ENCODE assay signal across 8 mouse cellular contexts in genomic region chr13:23575864-23576313, GRCm38 (mm10). TPM values are rescaled to one million over a fixed set of nuclear protein-coding genes. Genes with fewer than 3 reads are reported as not detected.
DNase-seq lines count a peak whose midpoint lies in the region; ATAC-seq and TF ChIP-seq lines count a peak whose summit lies in the region.
"Not testable (repeated sequence)": the region's sequence is repeated elsewhere in the genome, so short reads cannot be mapped to it uniquely, and the experiment has no call there.

No protein-coding gene starts in this region.

- not testable (repeated sequence) for H3K9me3 ChIP-seq in embryonic facial prominence, embryonic 11.5 days (replicated peaks; ENCODE audit: control insufficient read depth, low read length); hindbrain, embryonic 15.5 days; limb, embryonic 11.5 days (ENCODE audit: control insufficient read depth, low read length); lung, embryonic 15.5 days; neural tube, embryonic 12.5 days

- peak overlapping the region; percentile 91 for H3K27ac ChIP-seq in embryonic facial prominence, embryonic 11.5 days (replicated peaks; ENCODE audit: low read depth, low read length)
- peak overlapping the region; percentile 83 for H3K27ac ChIP-seq in gastrocnemius, adult 2 months
- H3K27ac ChIP-seq in hindbrain, embryonic 15.5 days (replicated peaks): peak overlapping the region; percentile 79
- H3K27ac ChIP-seq in limb, embryonic 11.5 days (replicated peaks; ENCODE audit: low read depth, low read length): peak overlapping the region; percentile 94
- H3K27ac ChIP-seq in lung, embryonic 15.5 days: peak overlapping the region; percentile 92
- peak overlapping the region; percentile 51; the same call in 1 of the 2 replicates for H3K27ac ChIP-seq in neural tube, embryonic 12.5 days
- peak overlapping the region; percentile 49 for H3K27ac ChIP-seq in thymus, adult 2 months (ENCODE audit: control insufficient read depth, insufficient read depth, low read length)

- ATAC-seq in embryonic facial prominence, embryonic 11.5 days (replicated peaks; ENCODE audit: insufficient number of reproducible peaks, low FRiP score, low TSS enrichment, low read depth); hindbrain, embryonic 15.5 days (ENCODE audit: low FRiP score, low read depth); limb, embryonic 11.5 days (ENCODE audit: insufficient number of reproducible peaks, low FRiP score, low TSS enrichment, low read depth); lung, embryonic 15.5 days (ENCODE audit: borderline replicate concordance, extremely low read depth, low FRiP score, low TSS enrichment); neural tube, embryonic 12.5 days (ENCODE audit: low FRiP score, low read depth): not testable (repeated sequence)

- peak overlapping the region; percentile 67 for H3K4me2 ChIP-seq in embryonic facial prominence, embryonic 11.5 days (ENCODE audit: low read depth, low read length)
- peak overlapping the region; percentile 58 for H3K4me2 ChIP-seq in hindbrain, embryonic 15.5 days
- peak overlapping the region; percentile 69 for H3K4me2 ChIP-seq in limb, embryonic 11.5 days (ENCODE audit: low read depth, severe bottlenecking)
- H3K4me2 ChIP-seq in lung, embryonic 15.5 days: peak overlapping the region; percentile 54
- peak overlapping the region; percentile 62 for H3K4me2 ChIP-seq in neural tube, embryonic 12.5 days (replicated peaks)

- TF ChIP-seq CTCF in gastrocnemius, adult 2 months (IDR thresholded peaks at IDR 0.05); thymus, adult 2 months (IDR thresholded peaks at IDR 0.05; ENCODE audit: borderline replicate concordance, control insufficient read depth, extremely low read depth, insufficient read depth, low read length, poor library complexity): not testable (repeated sequence)

- H3K4me1 ChIP-seq in embryonic facial prominence, embryonic 11.5 days (ENCODE audit: control insufficient read depth, insufficient read depth, low read length); limb, embryonic 11.5 days (ENCODE audit: control insufficient read depth, insufficient read depth, low read length); thymus, adult 2 months (replicated peaks; ENCODE audit: control insufficient read depth, insufficient read depth, low read length): not testable (repeated sequence)
- peaks cover 35% of the 10 kb centered on the region for H3K4me1 ChIP-seq in hindbrain, embryonic 15.5 days (replicated peaks)
- peaks cover 19% of the 10 kb centered on the region; the same call in 1 of the 2 replicates for H3K4me1 ChIP-seq in lung, embryonic 15.5 days
- H3K4me1 ChIP-seq in neural tube, embryonic 12.5 days: peaks cover 24% of the 10 kb centered on the region

- peak; percentile 64 for DNase-seq in ES-CJ7 (ENCODE audit: low read depth, low spot score)
- DNase-seq in embryonic facial prominence, embryonic 11.5 days (ENCODE audit: low spot score): peak; percentile 50
- DNase-seq in gastrocnemius, adult 2 months: peak; percentile 23
- peak; percentile 65 for DNase-seq in limb, embryonic 11.5 days (ENCODE audit: low spot score)
- DNase-seq in thymus, adult 2 months: not testable (repeated sequence)

- 0% methylated on average over 9 of the region's 40 CpGs for WGBS in embryonic facial prominence, embryonic 11.5 days
- WGBS in hindbrain, embryonic 15.5 days: 2% methylated on average over 13 of the region's 40 CpGs
- WGBS in limb, embryonic 11.5 days: 2% methylated on average over 8 of the region's 40 CpGs
- WGBS in lung, embryonic 15.5 days: 3% methylated on average over 8 of the region's 40 CpGs
- WGBS in neural tube, embryonic 12.5 days: 2% methylated on average over 19 of the region's 40 CpGs
- WGBS in thymus, adult 2 months: 1% methylated on average over 17 of the region's 40 CpGs

- not testable (repeated sequence) for H3K27me3 ChIP-seq in embryonic facial prominence, embryonic 11.5 days (ENCODE audit: control insufficient read depth, insufficient read depth, low read length); hindbrain, embryonic 15.5 days; limb, embryonic 11.5 days (ENCODE audit: control insufficient read depth, insufficient read depth, low read length); lung, embryonic 15.5 days; neural tube, embryonic 12.5 days (replicated peaks); thymus, adult 2 months (ENCODE audit: control insufficient read depth, insufficient read depth, low read length)

- H3K36me3 ChIP-seq in embryonic facial prominence, embryonic 11.5 days (replicated peaks; ENCODE audit: control insufficient read depth, insufficient read depth, low read depth, low read length); hindbrain, embryonic 15.5 days; limb, embryonic 11.5 days (ENCODE audit: control insufficient read depth, insufficient read depth, low read length); lung, embryonic 15.5 days; neural tube, embryonic 12.5 days; thymus, adult 2 months (ENCODE audit: control insufficient read depth, insufficient read depth, low read length): not testable (repeated sequence)

- H3K9ac ChIP-seq in embryonic facial prominence, embryonic 11.5 days (replicated peaks; ENCODE audit: low read length): peak overlapping the region; percentile 79
- peak overlapping the region; percentile 53; the same call in 1 of the 2 replicates for H3K9ac ChIP-seq in hindbrain, embryonic 15.5 days
- H3K9ac ChIP-seq in limb, embryonic 11.5 days (ENCODE audit: low read length): peak overlapping the region; percentile 85
- H3K9ac ChIP-seq in lung, embryonic 15.5 days: peak overlapping the region; percentile 68
- peak overlapping the region; percentile 65 for H3K9ac ChIP-seq in neural tube, embryonic 12.5 days

- intact Hi-C loops in gastrocnemius, adult 2 months (cut with DNase I): not testable (repeated sequence)

- TF ChIP-seq POLR2A in thymus, adult 2 months (IDR thresholded peaks at IDR 0.05; ENCODE audit: control insufficient read depth, extremely low read depth, insufficient read depth, low read length, poor library complexity): not testable (repeated sequence)

- H3K4me3 ChIP-seq in embryonic facial prominence, embryonic 11.5 days (ENCODE audit: low read depth, low read length): peak overlapping the region; percentile 48
- H3K4me3 ChIP-seq in gastrocnemius, adult 2 months: peak overlapping the region; percentile 70
- peak overlapping the region; percentile 43 for H3K4me3 ChIP-seq in hindbrain, embryonic 15.5 days
- H3K4me3 ChIP-seq in limb, embryonic 11.5 days (ENCODE audit: low read depth, low read length): peak overlapping the region; percentile 45
- peak overlapping the region; percentile 47 for H3K4me3 ChIP-seq in lung, embryonic 15.5 days
- peak overlapping the region; percentile 41 for H3K4me3 ChIP-seq in neural tube, embryonic 12.5 days
- peak overlapping the region; percentile 43 for H3K4me3 ChIP-seq in thymus, adult 2 months (ENCODE audit: control insufficient read depth, insufficient read depth, low read length)

RNA-seq across cellular contexts. Expression of gene Hist1h3d, which starts 0.3 kb away (rescaled TPM):
- polyA plus RNA-seq in embryonic facial prominence, embryonic 11.5 days (2014; fragmentation: Nextera tagmentation; extraction: Ambion mirVana): 10.2 and 11.3 TPM in 2 replicates
- 1 to 10 TPM; 2.0 to 3.0 TPM for total RNA-seq in gastrocnemius, adult 2 months (2021)
- 1.2 and 2.0 TPM in 2 replicates for polyA plus RNA-seq in hindbrain, embryonic 15.5 days (2015; fragmentation: Nextera tagmentation; extraction: Ambion mirVana)
- 12.6 and 13.2 TPM in 2 replicates for polyA plus RNA-seq in limb, embryonic 11.5 days (2014; fragmentation: Nextera tagmentation; extraction: Ambion mirVana)
- polyA plus RNA-seq in lung, embryonic 15.5 days (2015; fragmentation: Nextera tagmentation; extraction: Ambion mirVana): 9.4 and 10.2 TPM in 2 replicates
- polyA plus RNA-seq in neural tube, embryonic 12.5 days (2016; fragmentation: Nextera tagmentation; extraction: Ambion mirVana): 3.8 and 4.9 TPM in 2 replicates
- 161 and 207 TPM in 2 replicates for polyA plus RNA-seq in thymus, adult 2 months (2012; rRNA removed)

RNA-seq across cellular contexts. Expression of gene Hist1h2ad, which starts 1.7 kb away (rescaled TPM):
- polyA plus RNA-seq in embryonic facial prominence, embryonic 11.5 days (2014; fragmentation: Nextera tagmentation; extraction: Ambion mirVana): 2.1 and 3.8 TPM in 2 replicates
- total RNA-seq in gastrocnemius, adult 2 months (2021): 1 to 10 TPM; 1.0 to 1.3 TPM
- polyA plus RNA-seq in hindbrain, embryonic 15.5 days (2015; fragmentation: Nextera tagmentation; extraction: Ambion mirVana): not detected in 2 replicates
- polyA plus RNA-seq in limb, embryonic 11.5 days (2014; fragmentation: Nextera tagmentation; extraction: Ambion mirVana): 2.2 and 3.1 TPM in 2 replicates
- polyA plus RNA-seq in lung, embryonic 15.5 days (2015; fragmentation: Nextera tagmentation; extraction: Ambion mirVana): 3.1 and 4.6 TPM in 2 replicates
- polyA plus RNA-seq in neural tube, embryonic 12.5 days (2016; fragmentation: Nextera tagmentation; extraction: Ambion mirVana): 0.86 and 2.8 TPM in 2 replicates
- polyA plus RNA-seq in thymus, adult 2 months (2012; rRNA removed): 76.8 and 109 TPM in 2 replicates

RNA-seq across cellular contexts. Expression of gene Hist1h2bf, which starts 1.9 kb away (rescaled TPM):
- polyA plus RNA-seq in embryonic facial prominence, embryonic 11.5 days (2014; fragmentation: Nextera tagmentation; extraction: Ambion mirVana): 4.1 and 4.9 TPM in 2 replicates
- total RNA-seq in gastrocnemius, adult 2 months (2021): 1 to 10 TPM; 3.6 to 3.8 TPM
- polyA plus RNA-seq in hindbrain, embryonic 15.5 days (2015; fragmentation: Nextera tagmentation; extraction: Ambion mirVana): 0.76 and 2.0 TPM in 2 replicates
- polyA plus RNA-seq in limb, embryonic 11.5 days (2014; fragmentation: Nextera tagmentation; extraction: Ambion mirVana): 4.5 and 5.4 TPM in 2 replicates
- polyA plus RNA-seq in lung, embryonic 15.5 days (2015; fragmentation: Nextera tagmentation; extraction: Ambion mirVana): 10.1 and 10.2 TPM in 2 replicates
- 3.4 and 6.6 TPM in 2 replicates for polyA plus RNA-seq in neural tube, embryonic 12.5 days (2016; fragmentation: Nextera tagmentation; extraction: Ambion mirVana)
- 277 and 362 TPM in 2 replicates for polyA plus RNA-seq in thymus, adult 2 months (2012; rRNA removed)

RNA-seq across cellular contexts. Expression of gene Hist1h2bg, which starts 4.7 kb away (rescaled TPM):
- polyA plus RNA-seq in embryonic facial prominence, embryonic 11.5 days (2014; fragmentation: Nextera tagmentation; extraction: Ambion mirVana): 8.4 and 8.6 TPM in 2 replicates
- total RNA-seq in gastrocnemius, adult 2 months (2021): 1 to 10 TPM; 2.9 to 7.6 TPM
- polyA plus RNA-seq in hindbrain, embryonic 15.5 days (2015; fragmentation: Nextera tagmentation; extraction: Ambion mirVana): 2.5 and 3.1 TPM in 2 replicates
- polyA plus RNA-seq in limb, embryonic 11.5 days (2014; fragmentation: Nextera tagmentation; extraction: Ambion mirVana): 8.2 and 10.0 TPM in 2 replicates
- polyA plus RNA-seq in lung, embryonic 15.5 days (2015; fragmentation: Nextera tagmentation; extraction: Ambion mirVana): 14.5 and 17.7 TPM in 2 replicates
- polyA plus RNA-seq in neural tube, embryonic 12.5 days (2016; fragmentation: Nextera tagmentation; extraction: Ambion mirVana): 8.8 and 11.8 TPM in 2 replicates
- 523 and 578 TPM in 2 replicates for polyA plus RNA-seq in thymus, adult 2 months (2012; rRNA removed)

RNA-seq across cellular contexts. Expression of gene Hist1h2ae, which starts 4.9 kb away (rescaled TPM):
- polyA plus RNA-seq in embryonic facial prominence, embryonic 11.5 days (2014; fragmentation: Nextera tagmentation; extraction: Ambion mirVana): 78.4 and 99.4 TPM in 2 replicates
- under 1 TPM in 1 of 2 experiments, not detected in 1; 0.45 TPM for total RNA-seq in gastrocnemius, adult 2 months (2021)
- polyA plus RNA-seq in hindbrain, embryonic 15.5 days (2015; fragmentation: Nextera tagmentation; extraction: Ambion mirVana): 15.9 and 27.4 TPM in 2 replicates
- 98.4 and 102 TPM in 2 replicates for polyA plus RNA-seq in limb, embryonic 11.5 days (2014; fragmentation: Nextera tagmentation; extraction: Ambion mirVana)
- polyA plus RNA-seq in lung, embryonic 15.5 days (2015; fragmentation: Nextera tagmentation; extraction: Ambion mirVana): 143 and 164 TPM in 2 replicates
- 52.5 and 96.7 TPM in 2 replicates for polyA plus RNA-seq in neural tube, embryonic 12.5 days (2016; fragmentation: Nextera tagmentation; extraction: Ambion mirVana)
- 174 and 210 TPM in 2 replicates for polyA plus RNA-seq in thymus, adult 2 months (2012; rRNA removed)

Comparison
In these comparisons a context has a peak if more than half of its experiments do, and no peak if none do; other contexts are left out.
1. RNA of gene Hist1h3d, which starts 0.3 kb away (polyA plus RNA-seq): 161 to 207 TPM in thymus, adult 2 months; 12.6 to 13.2 TPM in limb, embryonic 11.5 days, 10.2 to 11.3 TPM in embryonic facial prominence, embryonic 11.5 days, 9.4 to 10.2 TPM in lung, embryonic 15.5 days, 3.8 to 4.9 TPM in neural tube, embryonic 12.5 days and 1.2 to 2.0 TPM in hindbrain, embryonic 15.5 days; every median in the first group is over 10 times any median in the second.
2. RNA of gene Hist1h2ad, which starts 1.7 kb away (polyA plus RNA-seq): 76.8 to 109 TPM in thymus, adult 2 months; 3.1 to 4.6 TPM in lung, embryonic 15.5 days, 2.2 to 3.1 TPM in limb, embryonic 11.5 days, 2.1 to 3.8 TPM in embryonic facial prominence, embryonic 11.5 days, 0.86 to 2.8 TPM in neural tube, embryonic 12.5 days and not detected in hindbrain, embryonic 15.5 days; every median in the first group is over 10 times any median in the second.
3. RNA of gene Hist1h2bf, which starts 1.9 kb away (polyA plus RNA-seq): 277 to 362 TPM in thymus, adult 2 months; 10.1 to 10.2 TPM in lung, embryonic 15.5 days, 4.5 to 5.4 TPM in limb, embryonic 11.5 days, 4.1 to 4.9 TPM in embryonic facial prominence, embryonic 11.5 days, 3.4 to 6.6 TPM in neural tube, embryonic 12.5 days and 0.76 to 2.0 TPM in hindbrain, embryonic 15.5 days; every median in the first group is over 10 times any median in the second.
4. Peak in every context shown above with its lines, with median percentiles within 50 percentile points of each other: H3K27ac ChIP-seq, H3K4me2 ChIP-seq, H3K4me3 ChIP-seq and H3K9ac ChIP-seq.